Mouse (Mus musculus): ENCODE data around the gene Plce1.

GRCm38 (mm10) chr19:38527475-38527874 is 46.6 kb downstream of the Plce1 start:
- no peak for TF ChIP-seq GATA1 (IDR thresholded peaks at IDR 0.05; ENCODE audit: low read length)
- TF ChIP-seq TAL1 (IDR thresholded peaks at IDR 0.05; ENCODE audit: low read length) = no peak
